Mouse (Mus musculus) C2C12 (cell line): Measurements from ENCODE around the gene C5ar2. TPM values are rescaled to one million over a fixed set of nuclear protein-coding genes. Genes with fewer than 3 reads are reported as not detected.
"Not testable (repeated sequence)": the region's sequence is repeated elsewhere in the genome, so short reads cannot be mapped to it uniquely, and the experiment has no call there.

ENCODE experiments used
- H3K27me3 ChIP-seq: one replicate; pipeline ENCODE4 v1.6.1; 2011; ENCODE audit not compliant: control insufficient read depth, insufficient read depth, insufficient read length
- H3K36me3 ChIP-seq: one replicate; pipeline ENCODE4 v1.6.1; 2011; ENCODE audit not compliant: control insufficient read depth, insufficient read depth
- H3K4me3 ChIP-seq: one replicate; pipeline ENCODE4 v1.5.1; 2011; ENCODE audit warnings: mild to moderate bottlenecking, control low read depth; ENCODE audit not compliant: poor library complexity, insufficient read depth, severe bottlenecking
- H3K79me2 ChIP-seq: one replicate; pipeline ENCODE4 v1.6.1; 2011; ENCODE audit not compliant: control insufficient read depth, insufficient read depth
- H3K79me3 ChIP-seq: one replicate; pipeline ENCODE4 v1.6.1; 2011; ENCODE audit warnings: low read depth, control low read depth
- H3ac ChIP-seq: one replicate; pipeline ENCODE3; 2011; ENCODE audit warnings: low read depth; ENCODE audit not compliant: control insufficient read depth, insufficient read length
- CEBPB ChIP-seq: IDR thresholded peaks from one replicate; pipeline ENCODE4 v1.6.1; 2011; ENCODE audit warnings: low read depth, mild to moderate bottlenecking, control low read depth, moderate library complexity
- CTCF ChIP-seq: IDR thresholded peaks from one replicate; pipeline ENCODE4 v1.5.1; 2011; ENCODE audit not compliant: control insufficient read depth, insufficient read depth, insufficient read length
- FOSL1 ChIP-seq: IDR thresholded peaks from one replicate; pipeline ENCODE4 v1.8.0; 2011; ENCODE audit warnings: mild to moderate bottlenecking, low read length; ENCODE audit not compliant: poor library complexity, insufficient read depth, severe bottlenecking
- MAX ChIP-seq: IDR thresholded peaks from one replicate; pipeline ENCODE4 v1.6.1; 2011; ENCODE audit warnings: mild to moderate bottlenecking, control low read depth
- MYOD1 ChIP-seq: IDR thresholded peaks from one replicate; pipeline ENCODE4 v1.6.1; 2011; ENCODE audit warnings: low read depth; ENCODE audit not compliant: control insufficient read depth, insufficient read length
- MYOG ChIP-seq: IDR thresholded peaks from one replicate; pipeline ENCODE4 v1.6.1; 2011; ENCODE audit not compliant: control insufficient read depth, insufficient read length; ENCODE audit errors: extremely low read depth
- USF1 ChIP-seq: IDR thresholded peaks from one replicate; pipeline ENCODE4 v1.6.1; 2011; ENCODE audit warnings: low read depth, mild to moderate bottlenecking, control low read depth, moderate library complexity
- polyA plus RNA-seq: library from polyadenylated mRNA; unstranded; fragments of >200 nt; fragmentation: generic; extraction: Trizol; gene quantifications from one replicate; pipeline ENCODE4 v1.2.1, GENCODE M21; 2012; ENCODE audit warnings: missing spikeins

The C5ar2 gene
- polyA plus RNA-seq, 1 experiment: not detected

DNA sequence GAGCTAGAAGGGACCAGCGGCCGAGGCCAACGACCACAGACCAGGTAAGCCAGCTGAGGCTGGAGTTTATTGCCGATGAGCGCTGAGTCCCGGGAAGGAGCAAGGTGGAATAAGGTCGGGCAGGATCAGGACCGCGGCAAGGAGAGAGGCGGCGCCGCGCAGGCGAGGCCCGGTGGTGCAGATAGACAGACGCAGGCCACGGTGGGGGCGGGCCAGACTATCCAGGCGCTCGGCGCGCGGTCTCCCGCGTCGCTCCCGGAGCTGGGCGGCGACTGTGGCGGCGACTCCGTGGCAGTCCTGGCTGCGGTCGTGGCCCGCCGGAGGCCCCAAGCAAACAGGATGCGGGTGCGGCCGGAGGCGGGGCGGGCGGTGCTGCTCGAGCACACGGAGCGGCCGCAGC lies 28.7 kb upstream of the C5ar2 start:
- Histone ChIP-seq H3K36me3 (no peaks in the 10 kb centered on the region), H3K79me2 (no peaks in the 10 kb centered on the region), H3ac (peak overlapping the region; percentile 64), H3K27me3 (no peaks in the 10 kb centered on the region), H3K79me3 (no peaks in the 10 kb centered on the region), H3K4me3 (peak overlapping the region; percentile 29)
- TF ChIP-seq MYOG: no peak
- no peak for TF ChIP-seq MYOD1
- no peak for TF ChIP-seq CTCF
- TF ChIP-seq CEBPB: no peak
- TF ChIP-seq USF1: no peak
- TF ChIP-seq FOSL1: no peak
- no peak for TF ChIP-seq MAX

DNA sequence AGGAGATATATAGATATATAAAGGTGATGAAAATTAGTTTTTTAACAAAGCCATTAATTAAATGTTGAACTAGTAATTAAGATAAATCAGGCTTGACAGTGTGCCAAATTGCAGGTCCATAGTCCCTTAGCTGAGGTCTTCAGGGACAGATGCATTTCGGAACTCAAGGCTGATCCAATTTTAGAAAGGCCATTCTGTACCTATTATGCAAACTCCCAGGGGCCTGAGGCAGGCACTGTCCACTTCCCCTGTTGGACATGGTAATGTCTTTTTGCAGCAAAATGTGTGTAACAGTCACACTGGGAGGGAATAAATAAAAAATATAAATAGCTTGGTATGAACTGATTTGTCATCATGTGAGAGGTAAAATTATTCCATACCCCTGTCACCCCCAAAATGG lies 27.2 kb upstream of the C5ar2 start:
- no peak overlapping the region for H3K4me3 ChIP-seq
- H3K79me2 ChIP-seq: no peaks in the 10 kb centered on the region
- no peaks in the 10 kb centered on the region for H3K36me3 ChIP-seq
- no peaks in the 10 kb centered on the region for H3K79me3 ChIP-seq
- H3ac ChIP-seq: no peak overlapping the region
- no peak for TF ChIP-seq MYOD1
- TF ChIP-seq CTCF: no peak
- TF ChIP-seq MYOG: no peak
- TF ChIP-seq USF1: no peak
- TF ChIP-seq CEBPB: no peak
- no peak for TF ChIP-seq MAX
- TF ChIP-seq FOSL1: no peak
- H3K27me3 ChIP-seq: no peaks in the 10 kb centered on the region

GRCm38 (mm10) chr7:16266593-16266992 lies 22.6 kb upstream of the C5ar2 start:
- H3ac ChIP-seq, H3K4me3 ChIP-seq, H3K79me3 ChIP-seq, H3K36me3 ChIP-seq, H3K79me2 ChIP-seq, H3K27me3 ChIP-seq: not testable (repeated sequence)

DNA sequence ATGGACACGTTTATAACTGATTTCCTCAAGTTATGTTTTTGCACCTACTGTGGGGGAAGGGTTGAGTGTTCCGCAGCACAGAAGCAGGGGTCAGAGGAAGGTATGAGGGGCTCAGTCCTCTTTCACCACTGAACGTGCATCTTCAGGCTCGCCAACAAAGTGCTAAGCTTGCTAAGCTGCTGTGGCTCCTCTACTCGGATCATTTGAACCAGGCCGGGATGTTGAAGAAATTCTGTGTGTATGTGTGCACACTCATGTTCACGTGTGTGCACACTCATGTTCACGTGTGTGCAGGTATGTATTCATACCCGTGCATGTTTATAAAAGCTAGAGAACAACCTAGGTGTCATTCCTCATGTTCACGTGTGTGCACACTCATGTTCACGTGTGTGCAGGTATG lies 21.9 kb upstream of the C5ar2 start:
- H3K36me3 ChIP-seq: no peaks in the 10 kb centered on the region
- no peak for TF ChIP-seq MAX
- no peak overlapping the region for H3K4me3 ChIP-seq
- no peak overlapping the region for H3ac ChIP-seq
- no peaks in the 10 kb centered on the region for H3K79me2 ChIP-seq
- no peaks in the 10 kb centered on the region for H3K79me3 ChIP-seq
- H3K27me3 ChIP-seq: no peaks in the 10 kb centered on the region

DNA sequence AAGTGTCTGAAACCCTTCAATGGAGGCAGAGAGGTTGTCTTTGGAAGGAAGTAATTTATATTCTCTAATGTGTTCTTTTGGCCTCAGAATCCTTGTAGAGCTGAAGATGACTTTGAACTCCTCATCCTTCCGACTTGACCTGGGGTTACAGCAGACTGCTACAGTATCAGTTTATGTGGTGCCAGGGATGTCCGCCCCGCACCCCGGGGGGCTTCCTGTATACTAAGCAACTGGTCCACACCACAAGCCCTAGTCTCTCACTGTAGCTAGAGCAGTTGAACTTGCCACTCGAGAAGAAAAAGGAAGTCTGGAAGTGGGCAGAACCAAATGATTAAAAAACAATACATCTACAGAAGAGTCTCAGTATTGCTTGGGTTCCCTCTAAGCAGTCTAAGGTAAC lies 19.9 kb upstream of the C5ar2 start:
- Histone ChIP-seq H3K79me3 (no peaks in the 10 kb centered on the region), H3ac (no peak overlapping the region), H3K27me3 (no peaks in the 10 kb centered on the region), H3K36me3 (no peaks in the 10 kb centered on the region), H3K79me2 (no peaks in the 10 kb centered on the region), H3K4me3 (no peak overlapping the region)
- no peak for TF ChIP-seq MYOG
- no peak for TF ChIP-seq CEBPB
- no peak for TF ChIP-seq FOSL1
- no peak for TF ChIP-seq CTCF
- TF ChIP-seq MAX: no peak
- TF ChIP-seq MYOD1: no peak
- TF ChIP-seq USF1: no peak

DNA sequence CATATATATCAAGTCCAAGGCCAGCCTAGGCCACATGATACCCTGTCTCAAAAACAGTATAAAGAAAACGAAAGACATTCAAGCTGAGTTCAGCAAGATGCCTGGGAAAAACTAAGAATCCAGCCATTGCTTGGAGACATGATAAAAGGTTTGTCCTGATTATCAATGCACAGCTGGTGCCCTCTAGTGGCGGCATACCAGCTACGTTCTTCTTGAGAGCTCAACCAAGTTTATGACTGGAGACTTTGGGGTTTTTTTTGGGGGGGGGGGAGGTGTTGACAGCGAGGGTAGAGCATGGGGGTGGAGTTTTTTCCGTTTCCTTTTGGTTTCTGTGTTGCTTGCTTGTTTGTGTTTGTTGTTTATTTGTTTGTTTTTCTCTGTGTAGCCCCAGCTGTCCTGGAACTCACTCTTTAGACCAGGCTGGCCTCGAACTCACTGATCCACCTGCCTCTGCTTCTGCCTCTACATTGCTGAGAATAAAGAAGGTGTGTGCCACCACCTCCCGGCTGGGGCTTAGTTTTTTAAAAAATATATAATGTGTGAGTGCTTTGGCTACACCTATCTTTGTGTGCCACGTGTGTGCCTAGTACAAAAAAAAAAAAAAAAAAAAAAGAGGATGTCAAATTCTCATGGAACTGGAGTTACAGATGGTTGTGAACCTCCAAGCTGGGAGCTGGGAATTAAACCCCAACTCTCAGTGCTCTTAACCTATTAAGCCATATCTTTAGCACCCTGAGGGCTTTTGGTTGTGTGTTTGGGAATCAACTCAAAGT lies 19.2 kb upstream of the C5ar2 start:
- no peak overlapping the region for H3K4me3 ChIP-seq
- H3K79me2 ChIP-seq: no peaks in the 10 kb centered on the region
- no peak overlapping the region for H3ac ChIP-seq
- TF ChIP-seq MYOD1: no peak
- TF ChIP-seq CTCF: peak; percentile 33
- no peaks in the 10 kb centered on the region for H3K79me3 ChIP-seq
- H3K27me3 ChIP-seq: no peaks in the 10 kb centered on the region
- H3K36me3 ChIP-seq: no peaks in the 10 kb centered on the region

- no peaks in the 10 kb centered on the region for H3K79me3 ChIP-seq
- no peaks in the 10 kb centered on the region for H3K27me3 ChIP-seq
- no peaks in the 10 kb centered on the region for H3K36me3 ChIP-seq
- TF ChIP-seq USF1: no peak
- TF ChIP-seq CEBPB: no peak
- TF ChIP-seq MYOD1: no peak
- no peak for TF ChIP-seq FOSL1
- no peak for TF ChIP-seq MAX
- no peak for TF ChIP-seq MYOG
- no peak for TF ChIP-seq CTCF
- H3K4me3 ChIP-seq: no peak overlapping the region
- no peaks in the 10 kb centered on the region for H3K79me2 ChIP-seq
- no peak overlapping the region for H3ac ChIP-seq
Measured at GRCm38 (mm10) chr7:16261097-16261496, 17.1 kb upstream of the C5ar2 start.
